Mouse (Mus musculus) regulatory T cell (primary cell): Measurements from ENCODE around the gene Pip4k2a.

Source experiments
- in situ Hi-C: fragments of 300-600 bp; cut with MboI, MseI; formaldehyde crosslinking; loops from one replicate; pipeline ENCODE4 v1.15.1; 2025; ENCODE audit warnings: high pct_unique_total_duplicates

Gene Pip4k2a

GRCm38 (mm10) chr2:18850657-18851056, 147.3 kb downstream of the Pip4k2a start:
- in situ Hi-C loops, result no loop called here

GRCm38 (mm10) chr2:18848074-18848629, 149.8 kb downstream of the Pip4k2a start:
- in situ Hi-C loops, result no loop called here

GRCm38 (mm10) chr2:18842527-18842926, 155.4 kb downstream of the Pip4k2a start:
- in situ Hi-C loops, result no loop called here

- in situ Hi-C loops, result no loop called here
Measured at GRCm38 (mm10) chr2:18841051-18841450, 156.9 kb downstream of the Pip4k2a start.

- in situ Hi-C loops, result no loop called here
Measured at GRCm38 (mm10) chr2:18839532-18839931, 158.4 kb downstream of the Pip4k2a start.

- in situ Hi-C loops, result no loop called here
Measured at GRCm38 (mm10) chr2:18835266-18835908, 162.5 kb downstream of the Pip4k2a start.

GRCm38 (mm10) chr2:18833024-18833590, 164.8 kb downstream of the Pip4k2a start:
- in situ Hi-C loops, result loop anchor here (5.0 kb wide), 1 partner anchor 46 kb away; no protein-coding TSS in a partner anchor

- in situ Hi-C loops, result loop anchor here (5.0 kb wide), 1 partner anchor 44 kb away; no protein-coding TSS in a partner anchor
Measured at GRCm38 (mm10) chr2:18831031-18831774, 166.7 kb downstream of the Pip4k2a start.

GRCm38 (mm10) chr2:18822711-18823110, 175.2 kb downstream of the Pip4k2a start:
- in situ Hi-C loops, result no loop called here

GRCm38 (mm10) chr2:18821451-18822379, 176.2 kb downstream of the Pip4k2a start:
- in situ Hi-C loops, result no loop called here

GRCm38 (mm10) chr2:18819520-18819919, 178.4 kb downstream of the Pip4k2a start:
- in situ Hi-C loops, result no loop called here

GRCm38 (mm10) chr2:18816036-18816435, 181.9 kb downstream of the Pip4k2a start:
- in situ Hi-C loops, result no loop called here

- in situ Hi-C loops, result no loop called here
Measured at GRCm38 (mm10) chr2:18815336-18815965, 182.5 kb downstream of the Pip4k2a start.

GRCm38 (mm10) chr2:18814447-18814804, 183.5 kb downstream of the Pip4k2a start:
- in situ Hi-C loops, result no loop called here

- in situ Hi-C loops, result no loop called here
Measured at GRCm38 (mm10) chr2:18813683-18814446, 184.1 kb downstream of the Pip4k2a start.

- in situ Hi-C loops, result no loop called here
Measured at GRCm38 (mm10) chr2:18807961-18808360, 190.0 kb downstream of the Pip4k2a start.

- in situ Hi-C loops, result no loop called here
Measured at GRCm38 (mm10) chr2:18801281-18801862, 196.6 kb downstream of the Pip4k2a start.

GRCm38 (mm10) chr2:18800646-18801251, 197.2 kb downstream of the Pip4k2a start:
- in situ Hi-C loops, result no loop called here

- in situ Hi-C loops, result no loop called here
Measured at GRCm38 (mm10) chr2:18799966-18800645, 197.8 kb downstream of the Pip4k2a start.
